Mouse (Mus musculus) hindbrain, postnatal 0 days (tissue): ENCODE data around the gene Tpcn1. TPM values are rescaled to one million over a fixed set of nuclear protein-coding genes. Genes with fewer than 3 reads are reported as not detected.

Experiments
- ATAC-seq: fragments of 200-750 bp; cut with Nextera tagmentation; 2 replicates; pipeline ENCODE4 v1.8.0; 2017; ENCODE audit warnings: mild to moderate bottlenecking, moderate TSS enrichment, moderate library complexity
- DNase-seq: peaks from one replicate; pipeline ENCODE4 v3.0.0-alpha.2; 2015; ENCODE audit warnings: low spot score
- H3K27ac ChIP-seq: fragments of 300-500 bp; sonication (generic); 2 replicates; pipeline ENCODE4 v1.5.1; 2014; ENCODE audit warnings: mild to moderate bottlenecking
- H3K27me3 ChIP-seq: fragments of 300-500 bp; sonication (generic); 2 replicates; pipeline ENCODE4 v1.6.1; 2014; ENCODE audit warnings: low read length, mixed read lengths; ENCODE audit not compliant: insufficient read depth
- H3K36me3 ChIP-seq: fragments of 300-500 bp; sonication (generic); 2 replicates; pipeline ENCODE4 v1.6.1; 2014; ENCODE audit warnings: low read length, mixed read lengths; ENCODE audit not compliant: insufficient read depth
- H3K4me1 ChIP-seq: fragments of 300-500 bp; sonication (generic); 2 replicates; pipeline ENCODE4 v1.6.1; 2014; ENCODE audit warnings: antibody characterized with exemption, low read length, mixed read lengths; ENCODE audit not compliant: insufficient read depth
- H3K4me2 ChIP-seq: fragments of 300-500 bp; sonication (generic); 2 replicates; pipeline ENCODE4 v1.6.1; 2014; ENCODE audit warnings: low read depth, mild to moderate bottlenecking, low read length, moderate library complexity, mixed read lengths
- H3K4me3 ChIP-seq: fragments of 300-500 bp; sonication (generic); 2 replicates; pipeline ENCODE4 v1.5.1; 2014; ENCODE audit warnings: low read length
- H3K9ac ChIP-seq: fragments of 300-500 bp; sonication (generic); replicated peaks from 2 replicates; pipeline ENCODE4 v1.6.1; 2014; ENCODE audit warnings: mild to moderate bottlenecking, low read length, moderate library complexity, mixed read lengths
- H3K9me3 ChIP-seq: fragments of 300-500 bp; sonication (generic); 2 replicates; pipeline ENCODE4 v1.6.1; 2016; ENCODE audit warnings: low read length, mixed read lengths
- CTCF ChIP-seq: IDR thresholded peaks from 2 replicates; pipeline ENCODE4 v1.5.1; 2016; ENCODE audit warnings: antibody characterized with exemption, control low read depth, low read depth
- WGBS: fragments of 180-500 bp; shearing (Covaris S2); extraction: QIAGEN DNeasy Blood & Tissue Kit; methylation state at CpG from one replicate; pipeline ENCODE4 v1.1.7; 2014; 5-methylcytosine and 5-hydroxymethylcytosine counted together
- polyA plus RNA-seq: library from polyadenylated mRNA; unstranded; fragments of >200 nt; fragmentation: Nextera tagmentation; extraction: Ambion mirVana; gene quantifications from 2 replicates; pipeline ENCODE4 v1.2.1, GENCODE M21; 2015
- total RNA-seq: library from RNA; depleted of rRNA; stranded (reverse); fragments of >200 nt; gene quantifications from 2 replicates; pipeline ENCODE4 v1.2.3, GENCODE M21; 2014

The Tpcn1 gene
- total and polyA plus RNA-seq, 2 experiments from 2014 or later = 15.4 to 30.7 TPM

- TF ChIP-seq CTCF = no peak
- WGBS = 91% methylated on average over 13 of the region's 13 CpGs
- H3K27ac ChIP-seq = no peak overlapping the region
- no peak for ATAC-seq
- H3K4me1 ChIP-seq = no peaks in the 10 kb centered on the region
- H3K4me2 ChIP-seq = no peak overlapping the region
- no peak for DNase-seq
- H3K36me3 ChIP-seq = 0 out of 2 replicates have a peak, but pooled peaks cover 6% of the 10 kb centered on the region
- no peak overlapping the region for H3K9ac ChIP-seq
- H3K9me3 ChIP-seq = no peaks in the 10 kb centered on the region
- no peaks in the 10 kb centered on the region for H3K27me3 ChIP-seq
- no peak overlapping the region for H3K4me3 ChIP-seq
Observed at GRCm38 (mm10) chr5:120495703-120496226, 92.7 kb downstream of the Tpcn1 start.

GRCm38 (mm10) chr5:120495064-120495702 is 93.3 kb downstream of the Tpcn1 start:
- Histone ChIP-seq H3K4me2 (no peak overlapping the region), H3K36me3 (0 out of 2 replicates have a peak, but pooled peaks cover 6% of the 10 kb centered on the region), H3K27ac (no peak overlapping the region), H3K4me3 (no peak overlapping the region), H3K4me1 (no peaks in the 10 kb centered on the region), H3K9me3 (no peaks in the 10 kb centered on the region), H3K27me3 (no peaks in the 10 kb centered on the region), H3K9ac (no peak overlapping the region)
- DNase-seq (no peak), ATAC-seq (no peak)
- 67% methylated on average over 10 of the region's 10 CpGs for WGBS
- TF ChIP-seq CTCF = no peak

GRCm38 (mm10) chr5:120493873-120494395 is 94.5 kb downstream of the Tpcn1 start:
- ATAC-seq = peak; percentile 24; the same call in 1 of the 2 replicates
- 55% methylated on average over 9 of the region's 9 CpGs for WGBS

GRCm38 (mm10) chr5:120493440-120493839 is 95.0 kb downstream of the Tpcn1 start:
- Histone ChIP-seq H3K36me3 (0 out of 2 replicates have a peak, but pooled peaks cover 6% of the 10 kb centered on the region), H3K4me2 (no peak overlapping the region), H3K9me3 (no peaks in the 10 kb centered on the region), H3K9ac (0 out of 2 replicates have a peak overlapping the region, but pooled peaks have one; percentile 21), H3K27me3 (no peaks in the 10 kb centered on the region), H3K4me1 (no peaks in the 10 kb centered on the region), H3K4me3 (no peak overlapping the region), H3K27ac (no peak overlapping the region)
- DNase-seq = no peak
- no peak for TF ChIP-seq CTCF
- 80% methylated on average over 6 of the region's 6 CpGs for WGBS
- no peak for ATAC-seq

More at GRCm38 (mm10) chr5:120493873-120494395, 94.5 kb downstream of the Tpcn1 start:
- no peaks in the 10 kb centered on the region for H3K27me3 ChIP-seq
- DNase-seq = peak; percentile 49
- no peak for TF ChIP-seq CTCF
- H3K9ac ChIP-seq = 0 out of 2 replicates have a peak overlapping the region, but pooled peaks have one; percentile 21
- H3K4me1 ChIP-seq = no peaks in the 10 kb centered on the region
- no peak overlapping the region for H3K4me3 ChIP-seq
- H3K4me2 ChIP-seq = no peak overlapping the region
- 0 out of 2 replicates have a peak, but pooled peaks cover 6% of the 10 kb centered on the region for H3K36me3 ChIP-seq
- no peaks in the 10 kb centered on the region for H3K9me3 ChIP-seq
- H3K27ac ChIP-seq = no peak overlapping the region

GRCm38 (mm10) chr5:120492437-120492836 is 96.0 kb downstream of the Tpcn1 start:
- Histone ChIP-seq H3K27me3 (no peaks in the 10 kb centered on the region), H3K27ac (no peak overlapping the region), H3K4me3 (no peak overlapping the region), H3K9me3 (no peaks in the 10 kb centered on the region), H3K4me1 (no peaks in the 10 kb centered on the region), H3K36me3 (peaks cover 11% of the 10 kb centered on the region; the same call in 1 of the 2 replicates), H3K9ac (no peak overlapping the region), H3K4me2 (no peak overlapping the region)
- DNase-seq (peak; percentile 69), ATAC-seq (no peak; the same call in 1 of the 2 replicates)
- TF ChIP-seq CTCF = peak; percentile 82
- WGBS = 60% methylated on average over 11 of the region's 11 CpGs

GRCm38 (mm10) chr5:120490679-120491192 is 97.7 kb downstream of the Tpcn1 start:
- no peak for TF ChIP-seq CTCF
- Histone ChIP-seq H3K27ac (peak overlapping the region; percentile 32; the same call in 1 of the 2 replicates), H3K4me2 (no peak overlapping the region), H3K9me3 (no peaks in the 10 kb centered on the region), H3K4me1 (no peaks in the 10 kb centered on the region), H3K36me3 (peaks cover 25% of the 10 kb centered on the region), H3K4me3 (no peak overlapping the region), H3K9ac (no peak overlapping the region), H3K27me3 (no peaks in the 10 kb centered on the region)
- WGBS = 51% methylated on average over 8 of the region's 8 CpGs
- ATAC-seq (peak; percentile 70), DNase-seq (peak; percentile 80)
